Mouse (Mus musculus): Measurements from ENCODE around the gene Ylpm1.

Ylpm1 gene

GRCm38 (mm10) chr12:85110698-85111592, 114.8 kb downstream of the Ylpm1 start, which contains the start of the genes Prox2 and Dlst:
Gene Prox2, minus strand, starts transcription at chr12:85110759.
Gene Dlst, plus strand, starts transcription at chr12:85110833.
- peak; percentile 90 for DNase-seq

- DNase-seq = no peak
Observed at GRCm38 (mm10) chr12:85112550-85113251, 116.6 kb downstream of the Ylpm1 start.

- no peak for DNase-seq
Observed at GRCm38 (mm10) chr12:85113337-85113736, 117.2 kb downstream of the Ylpm1 start.

- no peak for DNase-seq
Observed at GRCm38 (mm10) chr12:85113917-85114316, 117.8 kb downstream of the Ylpm1 start.

- DNase-seq = peak; percentile 64
Observed at GRCm38 (mm10) chr12:85115678-85116077, 119.6 kb downstream of the Ylpm1 start.

All from lung, postnatal 14 days (tissue).